Mouse (Mus musculus): ENCODE measurements at regions not wholly inside any gene's neighbourhood (a gene's known extent, or its start where the extent isn't known, plus 50 kb on each side); places are given as distances from the start of the nearest gene placed in this dataset.

DNA sequence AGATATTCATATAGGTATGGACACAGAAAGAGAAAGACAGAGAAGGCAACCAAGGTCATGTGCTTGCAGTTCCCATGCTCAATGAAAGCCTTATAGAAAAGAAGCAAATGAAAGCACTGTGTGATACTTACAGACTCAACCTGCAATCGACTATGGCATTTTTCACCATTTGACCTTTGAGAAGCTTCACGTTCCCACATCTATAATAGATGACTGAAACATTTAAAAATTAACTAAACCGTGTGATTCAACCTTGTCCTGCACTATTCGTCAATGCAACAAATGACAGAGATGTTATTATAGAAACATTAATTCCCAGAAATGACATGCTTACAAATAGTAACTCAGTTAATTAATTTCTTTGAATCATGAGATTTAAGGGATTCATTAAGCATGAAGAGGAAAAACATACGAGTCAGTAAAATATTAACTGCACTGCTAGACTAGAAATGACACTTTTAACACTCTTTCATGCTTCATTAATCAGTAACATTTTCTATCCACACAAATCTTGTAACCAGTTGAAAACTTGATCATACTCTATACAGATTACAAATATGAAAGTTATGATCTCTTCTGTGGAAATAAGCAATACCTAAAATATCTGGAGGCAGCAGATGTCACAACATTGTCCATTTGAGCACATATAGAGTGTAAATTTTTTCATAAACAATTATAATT is 545.2 kb upstream of the N6amt1 start:
- Histone ChIP-seq H3K27ac (no peak overlapping the region), H3K9ac (no peak overlapping the region), H3K4me2 (replicated peaks) (no peak overlapping the region), H3K4me3 (no peak overlapping the region), H3K4me1 (no peaks in the 10 kb centered on the region), H3K27me3 (no peaks in the 10 kb centered on the region), H3K9me3 (replicated peaks) (no peaks in the 10 kb centered on the region), H3K36me3 (no peaks in the 10 kb centered on the region)
- no peak for ATAC-seq (ENCODE audit: low FRiP score)
- WGBS, result 85% methylated on average over 5 of the region's 5 CpGs

DNA sequence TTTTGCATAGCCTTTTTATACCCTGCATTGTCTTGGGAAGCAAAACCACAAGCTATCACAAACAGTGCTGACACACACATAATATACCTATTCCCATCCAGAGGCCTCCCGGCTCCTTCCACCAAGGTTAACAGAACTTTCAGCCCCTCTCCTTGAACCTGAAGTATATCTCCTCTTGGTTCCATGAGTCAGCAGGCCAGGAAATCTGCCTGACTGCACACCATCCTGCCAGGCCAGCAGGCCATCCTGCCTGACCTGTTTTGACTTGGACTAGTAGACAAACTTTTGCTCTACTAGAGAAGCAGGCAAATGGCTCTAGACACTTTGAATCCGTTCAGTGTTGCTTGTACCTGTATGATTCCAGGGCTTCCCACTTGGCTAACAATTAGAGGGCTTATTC is 547.6 kb upstream of the N6amt1 start:
- 90% methylated on average over 2 of the region's 2 CpGs for WGBS
- no peak for ATAC-seq (ENCODE audit: low FRiP score)

DNA sequence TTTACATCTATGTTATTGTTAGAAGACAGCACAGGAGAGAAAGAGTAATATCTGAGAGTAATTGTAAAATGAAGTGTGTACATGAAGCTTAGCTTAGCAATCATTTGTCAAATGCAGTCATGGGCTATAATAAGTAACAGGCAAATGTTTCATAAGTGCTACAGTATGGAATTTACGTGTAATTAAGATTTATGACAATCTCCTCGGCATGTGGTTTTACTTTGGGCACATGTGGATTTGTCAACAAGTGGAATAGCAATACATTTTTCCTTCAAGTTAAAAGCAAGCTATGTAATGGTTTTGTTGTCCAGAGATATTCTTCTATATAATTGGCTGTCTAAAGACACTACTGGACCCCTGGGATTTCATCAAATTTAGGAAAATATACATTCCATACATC is 577.9 kb upstream of the N6amt1 start:
- Histone ChIP-seq H3K4me1 (no peaks in the 10 kb centered on the region), H3K4me2 (replicated peaks) (no peak overlapping the region), H3K27me3 (no peaks in the 10 kb centered on the region), H3K9me3 (replicated peaks) (no peaks in the 10 kb centered on the region), H3K27ac (no peak overlapping the region), H3K4me3 (no peak overlapping the region), H3K36me3 (no peaks in the 10 kb centered on the region), H3K9ac (no peak overlapping the region)
- 81% methylated on average over 2 of the region's 2 CpGs for WGBS
- no peak for ATAC-seq (ENCODE audit: low FRiP score)

More for the DNA sequence above, 547.6 kb upstream of the N6amt1 start:
- Histone ChIP-seq H3K27ac (no peak overlapping the region), H3K36me3 (no peaks in the 10 kb centered on the region), H3K4me2 (replicated peaks) (no peak overlapping the region), H3K9me3 (replicated peaks) (no peaks in the 10 kb centered on the region), H3K4me1 (no peaks in the 10 kb centered on the region), H3K27me3 (no peaks in the 10 kb centered on the region), H3K4me3 (no peak overlapping the region), H3K9ac (no peak overlapping the region)

DNA sequence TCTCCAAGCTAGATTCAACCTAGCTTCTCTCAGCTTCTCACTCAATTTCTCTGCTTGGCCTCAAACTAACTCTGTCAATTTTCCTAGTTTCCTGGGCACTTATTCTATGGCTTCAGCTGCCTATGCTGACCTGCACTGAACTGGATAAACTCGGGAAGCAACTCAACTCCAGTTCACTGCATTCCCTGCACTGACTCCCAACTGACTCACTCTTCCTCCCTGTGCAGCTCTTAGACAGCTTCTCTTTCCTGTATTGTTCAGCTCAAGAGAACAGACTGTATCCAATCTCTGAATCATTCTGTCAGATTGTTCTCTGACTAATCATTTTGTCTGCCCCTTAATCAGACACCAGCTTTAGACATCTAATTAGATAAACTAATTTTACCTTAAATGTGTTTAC is 581.4 kb upstream of the N6amt1 start:
- ATAC-seq (ENCODE audit: low FRiP score), result no peak
- Histone ChIP-seq H3K4me3 (no peak overlapping the region), H3K27ac (no peak overlapping the region), H3K4me2 (replicated peaks) (no peak overlapping the region), H3K9ac (no peak overlapping the region), H3K36me3 (no peaks in the 10 kb centered on the region), H3K27me3 (no peaks in the 10 kb centered on the region), H3K9me3 (replicated peaks) (no peaks in the 10 kb centered on the region), H3K4me1 (no peaks in the 10 kb centered on the region)
- WGBS, result 71% methylated on average over 1 of the region's 1 CpGs

DNA sequence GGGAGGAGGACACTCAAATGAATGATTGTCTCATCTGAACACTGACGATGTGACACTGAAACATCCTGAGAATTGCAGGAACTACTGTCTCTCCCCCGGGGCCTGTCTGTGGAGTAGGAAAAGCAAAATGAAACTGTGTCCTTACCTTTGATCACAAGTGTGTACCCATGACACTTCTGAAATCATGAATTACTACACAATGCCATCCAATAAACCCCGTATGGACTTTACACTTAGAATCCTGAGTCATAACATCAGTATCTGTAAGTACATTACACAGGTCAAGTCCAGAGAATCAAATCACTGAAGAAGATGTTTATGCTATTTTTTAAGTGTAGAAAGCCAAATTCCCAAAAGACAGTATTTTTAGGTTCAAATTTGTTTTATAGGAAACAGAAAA is 585.1 kb upstream of the N6amt1 start:
- no peak overlapping the region for H3K4me2 ChIP-seq (replicated peaks)
- H3K4me3 ChIP-seq, result no peak overlapping the region
- H3K27me3 ChIP-seq, result no peaks in the 10 kb centered on the region
- H3K4me1 ChIP-seq, result no peaks in the 10 kb centered on the region
- H3K36me3 ChIP-seq, result no peaks in the 10 kb centered on the region
- H3K27ac ChIP-seq, result no peak overlapping the region
- ATAC-seq (ENCODE audit: low FRiP score), result no peak
- H3K9me3 ChIP-seq (replicated peaks), result no peaks in the 10 kb centered on the region
- no peak overlapping the region for H3K9ac ChIP-seq
- WGBS, result 84% methylated on average over 3 of the region's 3 CpGs

DNA sequence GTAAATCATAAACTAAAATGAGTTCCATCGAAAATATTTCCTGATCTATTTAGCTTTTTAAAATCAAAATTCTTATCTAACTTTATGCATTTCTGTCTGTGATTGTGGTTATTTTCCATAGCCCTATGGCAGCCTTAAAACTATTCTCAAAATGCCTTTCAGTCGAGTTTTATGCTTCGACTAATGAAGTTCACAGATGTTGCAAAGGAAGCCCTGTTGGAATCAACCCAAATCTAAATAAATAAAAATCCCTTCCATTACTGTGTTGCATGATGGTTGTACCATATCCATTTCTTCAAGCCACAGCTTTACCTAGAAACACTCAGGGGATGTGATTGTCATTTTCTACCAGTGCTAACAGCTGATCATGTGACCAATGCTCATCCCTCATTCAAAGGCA is 585.6 kb upstream of the N6amt1 start:
- WGBS, result 83% methylated on average over 3 of the region's 3 CpGs
- H3K4me3 ChIP-seq, result no peak overlapping the region
- no peak overlapping the region for H3K4me2 ChIP-seq (replicated peaks)
- no peaks in the 10 kb centered on the region for H3K9me3 ChIP-seq (replicated peaks)
- H3K36me3 ChIP-seq, result no peaks in the 10 kb centered on the region
- no peaks in the 10 kb centered on the region for H3K27me3 ChIP-seq
- H3K4me1 ChIP-seq, result no peaks in the 10 kb centered on the region
- H3K9ac ChIP-seq, result no peak overlapping the region
- no peak for ATAC-seq (ENCODE audit: low FRiP score)
- no peak overlapping the region for H3K27ac ChIP-seq

DNA sequence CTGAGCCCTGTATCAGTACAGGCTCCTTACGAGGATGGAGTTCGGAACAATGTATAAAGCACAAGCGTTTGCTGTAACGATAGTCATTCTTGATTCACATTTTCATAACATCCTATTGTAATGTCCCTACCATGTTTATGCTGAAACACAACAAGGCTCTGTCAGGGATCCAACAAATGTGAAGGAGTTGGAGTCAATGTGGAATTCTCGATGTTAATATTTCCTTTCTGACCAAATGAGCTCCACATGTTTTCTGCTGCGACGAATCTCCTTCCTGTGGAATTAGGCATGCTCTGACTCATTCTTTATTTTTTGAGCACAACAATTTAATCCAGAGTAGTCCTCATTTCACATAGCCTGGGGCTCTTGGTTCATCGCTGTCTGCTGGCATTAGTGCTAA is 588.0 kb upstream of the N6amt1 start:
- Histone ChIP-seq H3K27ac (no peak overlapping the region), H3K27me3 (no peaks in the 10 kb centered on the region), H3K9me3 (replicated peaks) (no peaks in the 10 kb centered on the region), H3K4me2 (replicated peaks) (no peak overlapping the region), H3K36me3 (no peaks in the 10 kb centered on the region), H3K4me1 (no peaks in the 10 kb centered on the region), H3K9ac (no peak overlapping the region), H3K4me3 (no peak overlapping the region)
- no peak for ATAC-seq (ENCODE audit: low FRiP score)
- 83% methylated on average over 8 of the region's 8 CpGs for WGBS

DNA sequence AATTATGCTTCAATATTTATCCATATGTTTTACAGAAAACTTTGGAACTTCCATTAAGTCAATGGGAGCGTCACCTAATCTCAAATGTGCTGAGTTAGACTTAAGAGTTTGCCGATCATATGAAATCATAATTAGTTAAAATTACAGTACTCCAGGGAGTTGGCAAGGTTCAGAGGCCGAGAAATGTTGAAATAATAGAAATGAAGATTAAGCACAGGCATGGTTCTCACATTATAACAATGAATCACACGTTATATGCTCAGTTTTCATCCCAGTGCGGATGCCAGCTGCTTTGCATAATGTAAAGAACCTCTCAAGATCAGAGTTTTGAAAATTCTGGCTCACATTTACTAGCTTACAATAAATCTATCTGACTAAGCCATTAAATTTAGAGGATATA is 612.7 kb upstream of the N6amt1 start:
- ATAC-seq (ENCODE audit: low FRiP score), result no peak
- Histone ChIP-seq H3K4me1 (no peaks in the 10 kb centered on the region), H3K27ac (no peak overlapping the region), H3K27me3 (no peaks in the 10 kb centered on the region), H3K9ac (no peak overlapping the region), H3K4me2 (replicated peaks) (no peak overlapping the region), H3K36me3 (no peaks in the 10 kb centered on the region), H3K9me3 (replicated peaks) (no peaks in the 10 kb centered on the region), H3K4me3 (no peak overlapping the region)
- WGBS, result 75% methylated on average over 5 of the region's 5 CpGs

DNA sequence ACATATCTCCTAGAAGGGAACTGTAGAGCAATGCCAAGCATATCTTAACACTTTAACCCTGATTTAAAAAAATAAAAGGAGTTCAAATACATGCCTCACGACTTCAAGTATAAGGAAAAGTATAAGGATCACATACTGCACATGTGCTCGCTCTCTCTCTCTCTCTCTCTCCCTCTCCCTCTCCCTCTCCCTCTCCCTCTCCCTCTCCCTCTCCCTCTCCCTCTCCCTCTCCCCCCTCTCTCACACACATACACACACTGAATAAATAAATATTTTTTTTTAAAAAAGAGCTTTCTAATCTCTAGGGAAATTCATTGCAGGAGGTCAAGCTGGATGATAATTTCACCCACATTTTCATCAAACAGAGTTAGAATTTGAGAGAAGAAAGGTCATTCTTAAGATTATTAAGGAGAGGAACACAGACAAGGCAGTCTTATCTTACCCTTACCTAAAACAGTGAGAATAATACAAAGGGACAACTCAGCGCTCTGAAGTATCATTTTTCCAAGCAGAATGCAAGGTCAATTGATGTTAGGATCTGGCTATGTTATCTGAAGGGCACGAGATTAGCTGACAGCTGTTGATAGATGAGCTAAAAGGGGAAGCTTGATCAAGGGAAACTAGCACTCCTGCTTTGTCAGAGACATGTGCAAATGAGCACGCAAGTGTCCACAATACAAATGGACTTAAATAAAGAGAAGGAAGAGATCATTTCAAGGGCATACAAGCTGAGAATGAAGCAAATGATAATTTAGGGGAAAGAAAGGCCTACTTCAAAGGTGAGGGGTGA is 634.8 kb upstream of the N6amt1 start:
- WGBS, result 43% methylated on average over 5 of the region's 5 CpGs
- Histone ChIP-seq H3K9ac (no peak overlapping the region), H3K4me1 (no peaks in the 10 kb centered on the region), H3K4me3 (no peak overlapping the region), H3K27me3 (no peaks in the 10 kb centered on the region), H3K27ac (no peak overlapping the region), H3K4me2 (replicated peaks) (no peak overlapping the region), H3K36me3 (no peaks in the 10 kb centered on the region), H3K9me3 (replicated peaks) (no peaks in the 10 kb centered on the region)
- peak; percentile 43; the same call in 1 of the 2 replicates for ATAC-seq (ENCODE audit: low FRiP score)

DNA sequence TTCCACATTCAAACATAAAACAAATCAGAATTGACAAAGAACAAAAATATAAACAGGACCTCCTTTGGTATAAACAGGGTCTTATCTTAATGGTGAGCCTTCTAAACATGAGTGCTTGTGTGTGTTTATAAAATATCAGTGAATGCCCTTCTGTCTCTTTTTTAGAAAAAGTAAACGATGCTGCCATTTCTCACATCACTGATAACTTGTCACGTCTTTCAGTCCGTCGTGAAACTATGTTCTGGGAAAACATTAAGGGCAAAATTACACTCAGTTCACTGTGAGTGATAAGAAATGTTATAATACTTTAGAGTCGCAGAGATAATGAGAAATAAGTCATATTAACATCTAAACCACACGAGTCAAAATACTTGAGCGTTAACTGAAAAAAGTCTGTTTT is 635.6 kb upstream of the N6amt1 start:
- WGBS, result 87% methylated on average over 7 of the region's 7 CpGs
- H3K36me3 ChIP-seq, result no peaks in the 10 kb centered on the region
- no peak overlapping the region for H3K4me3 ChIP-seq
- no peaks in the 10 kb centered on the region for H3K4me1 ChIP-seq
- H3K27me3 ChIP-seq, result no peaks in the 10 kb centered on the region
- no peak for ATAC-seq (ENCODE audit: low FRiP score)
- no peak overlapping the region for H3K27ac ChIP-seq
- H3K4me2 ChIP-seq (replicated peaks), result no peak overlapping the region
- no peak overlapping the region for H3K9ac ChIP-seq
- H3K9me3 ChIP-seq (replicated peaks), result no peaks in the 10 kb centered on the region

DNA sequence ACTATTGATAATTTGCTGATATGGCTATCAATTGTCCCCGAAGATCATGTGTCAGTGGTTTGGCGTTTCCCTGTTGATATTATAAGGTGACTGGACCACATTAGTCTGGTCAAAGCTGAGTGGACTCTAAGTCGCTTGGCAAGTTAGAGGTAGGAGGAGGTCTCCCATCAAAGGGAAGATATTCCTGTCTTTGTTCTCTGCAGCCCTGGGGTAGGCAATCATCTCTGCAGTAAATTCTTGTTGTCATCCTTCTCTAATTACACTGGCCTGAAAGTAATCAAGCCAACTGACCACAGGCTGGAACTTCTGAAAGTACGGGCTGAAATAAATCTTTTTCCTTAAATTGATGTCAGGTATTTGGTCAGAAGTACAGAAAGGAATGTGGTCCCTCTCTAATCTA is 652.3 kb upstream of the N6amt1 start:
- H3K27me3 ChIP-seq, result no peaks in the 10 kb centered on the region
- no peak for ATAC-seq (ENCODE audit: low FRiP score)

DNA sequence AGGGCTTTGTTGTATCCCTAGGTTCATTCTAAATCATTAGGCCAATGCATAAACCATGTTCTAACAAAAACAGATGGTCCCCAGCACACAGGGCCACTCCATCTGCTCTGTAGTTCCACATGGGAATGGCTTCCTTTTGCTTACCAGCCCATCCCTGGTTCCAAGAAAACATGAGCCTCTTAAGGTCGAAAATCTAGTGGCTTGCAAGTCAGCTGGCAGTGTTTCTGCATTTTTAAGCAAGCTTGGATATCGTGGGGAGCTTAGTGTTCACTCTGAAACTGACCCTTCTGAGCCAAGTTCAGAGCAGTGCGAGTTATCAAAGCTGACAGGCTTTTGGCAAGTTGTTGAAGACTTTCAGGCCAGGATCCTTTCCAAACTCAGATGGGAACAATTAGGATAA is 659.5 kb upstream of the N6amt1 start:
- 54% methylated on average over 3 of the region's 3 CpGs for WGBS
- Histone ChIP-seq H3K9ac (no peak overlapping the region), H3K36me3 (no peaks in the 10 kb centered on the region), H3K27me3 (no peaks in the 10 kb centered on the region), H3K4me3 (no peak overlapping the region), H3K4me2 (replicated peaks) (no peak overlapping the region), H3K4me1 (no peaks in the 10 kb centered on the region), H3K9me3 (replicated peaks) (no peaks in the 10 kb centered on the region), H3K27ac (no peak overlapping the region)
- ATAC-seq (ENCODE audit: low FRiP score), result no peak

More for the DNA sequence above, 652.3 kb upstream of the N6amt1 start:
- 75% methylated on average over 4 of the region's 4 CpGs for WGBS
- Histone ChIP-seq H3K4me1 (no peaks in the 10 kb centered on the region), H3K4me3 (no peak overlapping the region), H3K36me3 (no peaks in the 10 kb centered on the region), H3K9ac (no peak overlapping the region), H3K9me3 (replicated peaks) (no peaks in the 10 kb centered on the region), H3K4me2 (replicated peaks) (no peak overlapping the region), H3K27ac (no peak overlapping the region)

DNA sequence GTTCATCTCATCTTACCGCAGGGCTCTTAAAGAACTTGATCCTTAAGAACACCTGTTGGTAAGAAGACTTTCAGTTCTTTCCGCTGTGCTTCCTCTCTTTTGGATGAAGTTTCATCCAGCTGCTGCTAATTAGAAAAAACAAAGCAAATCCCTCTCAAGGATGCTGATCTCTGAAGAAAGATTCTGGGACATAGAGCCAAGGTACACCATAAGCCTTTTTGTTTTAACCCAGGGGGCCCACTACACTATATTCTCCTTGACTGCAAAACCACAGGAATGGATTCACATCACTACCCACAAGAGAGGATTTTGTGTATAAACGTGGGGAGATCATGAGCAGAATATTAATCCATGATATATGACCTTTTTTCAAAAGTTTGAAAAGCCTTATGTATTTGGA is 694.8 kb upstream of the N6amt1 start:
- no peak for ATAC-seq (ENCODE audit: low FRiP score)

More for the DNA sequence above, 694.8 kb upstream of the N6amt1 start:
- 63% methylated on average over 3 of the region's 3 CpGs for WGBS
- H3K27ac ChIP-seq, result no peak overlapping the region
- no peak overlapping the region for H3K9ac ChIP-seq
- H3K9me3 ChIP-seq (replicated peaks), result no peaks in the 10 kb centered on the region
- no peaks in the 10 kb centered on the region for H3K27me3 ChIP-seq
- H3K4me2 ChIP-seq (replicated peaks), result no peak overlapping the region
- H3K36me3 ChIP-seq, result no peaks in the 10 kb centered on the region
- H3K4me1 ChIP-seq, result no peaks in the 10 kb centered on the region
- H3K4me3 ChIP-seq, result no peak overlapping the region

Data from hindbrain, embryonic 12.5 days (tissue).